Mouse (Mus musculus) colon, adult 2 months (tissue): ENCODE measurements around the gene Kcna7. TPM values are rescaled to one million over a fixed set of nuclear protein-coding genes. Genes with fewer than 3 reads are reported as not detected.

Source experiments
- polyA plus RNA-seq: library from polyadenylated mRNA; depleted of rRNA; stranded (reverse); fragments of >200 nt; gene quantifications from 2 replicates; pipeline ENCODE4 v1.2.3, GENCODE M21; 2012; rRNA removed

Gene Kcna7
- polyA plus RNA-seq = 0.08 and 0.09 TPM in 2 replicates

DNA sequence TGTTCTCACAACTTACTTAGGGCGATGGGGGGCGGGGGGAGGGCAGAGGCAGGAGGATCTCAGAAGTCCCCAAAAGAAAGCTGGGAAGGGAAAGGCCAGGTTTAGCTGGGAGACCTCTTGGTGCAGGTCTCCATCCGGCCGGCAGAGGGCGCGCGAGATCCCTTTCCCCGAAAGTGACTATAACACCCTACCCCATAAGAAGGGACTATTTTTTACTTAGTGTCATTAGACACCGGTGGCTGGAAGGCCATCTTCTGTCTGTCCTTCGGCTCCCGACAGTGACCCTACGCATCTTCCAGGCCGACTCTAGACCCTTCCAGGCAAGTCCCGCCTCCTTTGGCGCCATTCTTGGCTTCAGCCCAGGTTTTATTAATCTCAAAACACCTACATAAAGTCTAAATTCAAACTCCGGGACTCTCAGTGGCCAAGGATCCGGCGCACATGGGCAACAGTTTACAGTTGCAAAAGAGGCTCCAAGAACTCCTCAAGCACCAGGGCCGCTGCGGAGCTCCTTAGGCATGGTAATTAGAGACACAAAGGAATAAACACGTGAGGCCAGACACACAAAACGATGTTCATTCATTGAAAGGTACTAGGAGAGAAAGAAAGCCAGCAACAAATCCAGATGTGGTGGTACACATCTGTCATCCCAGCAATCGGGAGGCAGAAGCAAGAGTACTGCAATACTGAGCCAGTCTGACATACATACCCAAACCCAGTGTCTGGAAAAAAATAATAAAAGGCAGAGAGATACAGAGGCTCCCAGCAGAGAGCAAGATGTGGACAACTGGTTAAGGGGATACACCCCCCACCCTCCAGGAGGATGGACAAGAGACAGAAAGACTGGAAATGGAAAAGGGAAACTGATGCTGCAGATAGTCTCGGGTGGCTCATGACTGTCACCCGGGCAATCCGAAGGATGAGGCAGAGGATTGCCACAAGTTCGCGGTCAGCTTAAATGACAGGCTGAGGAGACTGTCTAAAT lies at the start of gene Kcna7:
TSS of gene Kcna7 (plus strand) at position 563 of the 985 bp plus-strand sequence.

DNA sequence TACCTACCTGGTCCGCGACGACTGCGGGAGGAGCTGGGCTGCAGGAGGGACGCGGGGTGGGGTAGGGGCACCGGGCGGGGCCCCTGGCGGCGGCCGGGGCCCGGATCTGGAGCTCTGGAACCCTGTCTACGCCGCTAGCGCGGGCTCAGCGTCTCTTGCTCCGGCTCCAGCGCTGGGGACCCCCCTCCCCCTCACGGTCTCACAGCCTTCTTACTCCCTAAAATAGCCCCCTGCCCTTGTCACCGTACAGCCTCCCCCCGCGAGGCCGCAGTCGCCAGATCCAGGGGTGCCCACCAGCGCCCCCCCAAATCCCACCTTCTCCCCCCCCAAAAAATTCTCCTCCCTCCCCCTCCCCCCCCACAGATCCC lies 38.8 kb upstream of the Kcna7 start, which contains the start of gene Ppfia3:
TSS of gene Ppfia3 (minus strand) at position 368 of the 368 bp plus-strand sequence.

DNA sequence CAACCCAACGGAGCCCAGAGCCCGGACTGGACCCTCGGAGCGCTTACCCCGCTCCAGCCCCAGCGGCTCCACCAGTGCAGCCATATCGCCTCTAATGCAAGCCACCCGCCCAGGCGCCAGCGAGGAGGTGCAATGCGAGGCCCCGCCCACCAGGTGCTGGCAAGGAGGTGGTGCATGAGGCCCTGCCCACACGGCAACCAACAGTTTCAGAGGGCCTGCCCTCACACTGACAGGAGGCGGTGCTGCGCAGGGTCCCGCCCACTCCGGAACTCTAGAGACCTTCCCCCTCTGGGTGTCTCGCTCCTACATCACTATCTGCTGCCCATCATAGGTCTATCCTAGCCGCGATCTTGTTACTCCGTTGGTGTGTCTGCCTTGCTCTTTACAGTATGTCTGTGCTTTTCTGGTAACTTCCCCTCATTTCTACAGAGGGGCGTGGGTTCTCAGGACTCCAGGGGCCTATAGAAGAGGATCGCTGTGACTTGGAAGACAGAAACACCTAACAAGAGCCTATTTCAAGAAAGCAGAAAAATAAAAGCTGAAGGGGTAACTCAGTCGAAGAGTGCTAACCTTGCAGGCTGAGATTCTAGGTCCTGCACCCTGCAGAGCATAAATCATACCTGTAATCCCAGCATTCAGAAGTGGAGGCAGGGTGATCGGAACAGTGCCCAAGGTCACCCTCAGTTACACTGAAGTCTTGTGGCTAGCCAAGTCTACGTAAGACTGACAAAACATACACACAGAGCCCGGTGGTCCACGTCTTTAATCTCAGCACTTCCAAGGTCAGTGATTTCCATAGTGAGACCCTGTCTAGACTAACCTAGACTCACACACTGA lies 34.8 kb upstream of the Kcna7 start, which contains the start of gene Lin7b:
TSS of gene Lin7b (minus strand) at position 109 of the 837 bp plus-strand sequence.

DNA sequence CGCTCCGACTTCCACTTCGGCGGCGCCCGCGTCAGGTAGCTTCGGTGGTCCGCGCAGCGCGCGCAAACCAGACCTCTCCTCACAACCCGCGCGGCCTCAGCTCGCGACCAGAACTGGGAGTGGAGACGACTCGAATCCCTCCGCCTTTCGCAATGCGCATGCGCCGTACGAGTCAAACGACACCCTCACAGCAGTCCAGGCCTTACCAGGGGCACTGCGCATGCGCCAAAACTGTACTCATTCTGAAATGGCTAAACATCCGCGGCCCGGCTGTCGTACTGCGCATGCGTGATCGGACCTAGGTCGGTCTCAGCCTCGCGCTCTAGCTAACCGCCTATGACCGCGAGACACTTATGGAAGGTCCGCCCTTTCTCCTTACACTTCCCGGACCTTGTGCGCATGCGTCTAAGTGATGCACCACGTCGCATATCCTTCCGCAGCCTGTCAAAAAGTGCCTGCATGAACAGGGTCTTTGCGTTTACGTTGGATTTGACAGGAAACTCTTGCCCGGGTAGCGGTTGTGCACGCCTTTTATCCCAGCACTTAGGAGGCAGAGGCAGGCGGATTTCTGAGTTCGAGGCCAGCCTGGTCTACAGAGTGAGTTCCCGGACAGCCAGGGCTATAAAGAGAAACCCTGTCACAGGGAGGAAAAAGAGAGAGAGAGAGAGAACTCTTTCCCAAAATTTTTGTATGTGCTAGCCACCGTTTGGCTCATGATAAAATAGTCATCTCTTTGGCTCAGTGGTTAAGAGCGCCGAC lies 9.7 kb upstream of the Kcna7 start, which contains the start of gene Snrnp70:
TSS of gene Snrnp70 (minus strand) at position 165 of the 759 bp plus-strand sequence.

DNA sequence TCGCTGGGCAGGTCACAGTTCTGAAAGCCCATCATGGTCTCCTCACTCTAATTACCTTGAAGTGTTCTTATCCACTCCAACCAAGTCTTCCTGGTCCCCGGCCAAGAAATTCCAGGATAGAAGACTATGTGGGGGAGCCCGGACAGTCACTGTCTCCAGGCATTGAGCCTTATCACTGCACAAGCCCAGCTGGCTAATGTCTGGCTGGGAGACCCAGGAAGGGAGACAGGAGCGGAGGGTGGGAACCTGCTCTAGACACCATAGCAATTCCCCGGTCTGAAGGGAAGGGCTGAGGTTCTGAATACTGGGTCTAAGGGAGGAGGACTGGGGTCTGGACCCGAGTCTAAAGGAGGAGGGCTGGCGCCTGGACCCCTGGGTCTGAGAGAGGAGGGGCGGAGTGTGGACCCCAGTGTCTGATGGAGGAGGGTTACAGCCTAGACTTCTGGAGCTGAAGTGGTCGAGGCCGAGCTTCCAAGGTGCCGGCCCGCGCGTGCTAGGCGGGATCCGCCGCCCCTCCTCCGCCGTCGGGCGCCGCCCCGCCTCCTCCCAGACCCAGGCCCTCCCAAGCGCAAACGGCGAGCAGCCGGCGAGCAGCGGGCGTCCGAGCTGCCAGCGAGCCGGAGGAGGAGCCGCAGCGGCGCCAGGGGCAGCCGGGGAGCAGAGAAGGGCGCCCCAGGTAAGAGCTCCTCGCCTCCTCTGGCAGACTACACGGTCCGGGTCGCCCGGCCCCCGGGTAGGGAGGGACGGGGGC lies 7.8 kb downstream of the Kcna7 start, which contains the start of gene Ntf5:
TSS of gene Ntf5 (plus strand) at position 583 of the 751 bp plus-strand sequence.

DNA sequence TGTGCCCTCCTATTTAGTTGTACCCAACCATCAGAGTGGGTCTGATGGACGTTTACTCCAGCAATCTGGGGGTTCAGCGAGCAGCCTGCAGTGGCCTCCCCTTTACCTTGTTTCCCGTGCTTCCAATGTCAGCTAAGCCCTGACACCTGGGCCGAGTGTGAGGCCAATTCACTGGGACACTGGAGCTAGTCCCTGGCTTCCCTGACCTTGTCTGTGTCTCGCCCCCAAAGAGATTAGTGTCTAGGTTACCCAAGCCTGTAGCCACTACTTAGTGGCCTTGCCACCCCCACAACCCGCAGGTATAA lies 15.1 kb downstream of the Kcna7 start, which contains the start of gene Lhb:
TSS of gene Lhb (plus strand) at position 206 of the 305 bp plus-strand sequence.

DNA sequence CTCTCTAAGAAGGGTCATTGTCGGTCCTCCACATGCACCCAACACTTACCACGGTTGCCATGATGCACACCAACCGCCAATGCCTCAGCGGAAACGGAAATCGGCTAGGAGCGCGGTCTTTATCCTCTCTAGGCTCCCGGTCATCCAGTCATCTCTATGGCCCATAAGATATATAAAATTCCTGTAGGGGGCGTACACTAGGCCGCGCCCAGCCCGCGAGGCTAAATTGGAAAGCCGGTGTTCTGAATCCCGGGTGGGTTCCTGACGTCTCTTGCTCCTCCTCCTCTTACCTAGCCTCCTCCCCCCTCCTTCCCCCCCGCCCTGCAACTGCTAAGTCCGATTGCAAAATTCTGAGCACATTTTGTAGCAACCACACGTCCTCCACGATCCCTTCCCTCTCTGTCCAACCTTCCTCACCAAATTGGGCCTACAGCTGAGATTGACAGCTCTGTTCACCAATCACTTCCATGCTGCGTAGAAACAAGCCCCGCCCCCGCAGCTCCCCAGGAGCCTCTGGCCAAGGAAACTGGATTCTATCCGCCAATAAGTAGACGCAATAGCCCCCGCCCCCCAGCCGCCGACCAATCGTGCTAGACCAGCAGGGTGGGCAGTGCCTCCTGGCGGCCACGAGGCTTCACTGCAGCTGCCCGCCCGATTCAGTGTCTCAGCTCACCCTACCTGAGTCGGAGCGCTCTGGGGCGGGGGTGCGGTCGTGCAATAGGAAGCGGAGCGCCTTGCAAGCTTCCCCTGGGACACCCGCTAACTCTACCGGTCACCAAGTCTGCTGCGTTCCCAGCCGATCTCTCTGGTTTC lies 29.0 kb downstream of the Kcna7 start, which contains the start of gene Gys1:
TSS of gene Gys1 (plus strand) at position 642 of the 813 bp plus-strand sequence.

DNA sequence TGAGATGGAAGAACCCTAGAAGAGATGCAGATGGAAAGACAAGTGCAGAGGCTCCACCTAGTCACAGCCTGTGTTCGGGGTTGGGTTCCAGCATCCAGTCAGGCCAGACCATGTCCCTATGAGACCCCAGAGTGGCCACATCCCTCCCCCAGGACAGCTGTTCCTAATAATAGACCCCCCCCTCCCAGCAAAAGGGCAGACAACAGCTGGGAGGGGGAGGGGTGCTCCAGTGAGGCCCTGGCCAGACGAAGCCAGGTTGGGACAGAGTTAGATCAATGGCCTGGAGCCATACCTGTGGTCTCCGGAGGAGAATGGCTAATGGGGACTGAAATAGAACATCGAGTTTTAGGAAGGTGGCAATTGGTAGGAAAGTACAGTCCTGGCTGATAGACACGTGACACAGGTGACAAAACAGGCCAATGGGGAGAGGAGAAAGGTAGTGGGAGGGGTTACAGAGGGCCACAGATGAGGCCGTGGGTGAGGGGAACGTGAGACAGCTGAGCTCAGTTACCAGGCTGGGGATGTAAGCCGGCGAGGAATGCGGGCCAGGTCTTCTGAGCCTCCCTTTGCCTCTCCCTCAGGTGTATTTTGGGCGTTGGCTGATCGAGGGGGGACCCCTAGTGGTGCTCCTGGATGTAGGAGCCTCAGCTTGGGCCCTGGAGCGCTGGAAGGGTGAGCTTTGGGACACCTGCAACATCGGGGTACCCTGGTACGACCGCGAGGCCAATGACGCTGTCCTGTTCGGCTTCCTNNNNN lies 32.2 kb downstream of the Kcna7 start, which contains the start of gene Ruvbl2:
TSS of gene Ruvbl2 (minus strand) at position 576 of the 756 bp plus-strand sequence.

Other genes starting within 250 kb of the Kcna7 start
- gene Slc17a7, start 241.7 kb upstream of the Kcna7 start, polyA plus RNA-seq = 0.09 and 0.20 TPM in 2 replicates
- not detected in 2 replicates for gene Gfy, start 226.1 kb upstream of the Kcna7 start, polyA plus RNA-seq
- not detected in 2 replicates for gene Pth2, start 224.7 kb upstream of the Kcna7 start, polyA plus RNA-seq
- gene Ccdc155, start 200.8 kb upstream of the Kcna7 start, polyA plus RNA-seq = 0.05 TPM in 1 of 2 replicates, not detected in the other
- 1.3 and 2.3 TPM in 2 replicates for gene Dkkl1, start 193.5 kb upstream of the Kcna7 start, polyA plus RNA-seq
- gene Tead2, start 189.9 kb upstream of the Kcna7 start, polyA plus RNA-seq = 10.7 and 13.9 TPM in 2 replicates
- gene Cd37, start 166.5 kb upstream of the Kcna7 start, polyA plus RNA-seq = 34.3 and 38.4 TPM in 2 replicates
- not detected in 2 replicates for gene Slc6a16, start 164.6 kb upstream of the Kcna7 start, polyA plus RNA-seq
- gene Slc6a21, start 128.1 kb upstream of the Kcna7 start, polyA plus RNA-seq = not detected in 2 replicates
- gene Trpm4, start 71.9 kb upstream of the Kcna7 start, polyA plus RNA-seq = 204 and 260 TPM in 2 replicates
- 0.21 and 0.75 TPM in 2 replicates for gene Hrc, start 70.4 kb upstream of the Kcna7 start, polyA plus RNA-seq
- 103 and 110 TPM in 2 replicates for gene Ppfia3, start 38.6 kb upstream of the Kcna7 start, polyA plus RNA-seq
- 4.7 and 8.2 TPM in 2 replicates for gene Lin7b, start 35.1 kb upstream of the Kcna7 start, polyA plus RNA-seq
- 207 and 209 TPM in 2 replicates for gene Snrnp70, start 9.9 kb upstream of the Kcna7 start, polyA plus RNA-seq
- gene Ntf5, start 8.0 kb downstream of the Kcna7 start, polyA plus RNA-seq = 0.21 and 0.22 TPM in 2 replicates
- gene Lhb, start 15.2 kb downstream of the Kcna7 start, polyA plus RNA-seq = not detected in 2 replicates
- gene Gys1, start 29.2 kb downstream of the Kcna7 start, polyA plus RNA-seq = 33.2 and 35.8 TPM in 2 replicates
- gene Ruvbl2, start 32.4 kb downstream of the Kcna7 start, polyA plus RNA-seq = 65.6 and 70.4 TPM in 2 replicates
- gene Ftl1, start 54.2 kb downstream of the Kcna7 start, polyA plus RNA-seq = 2,990 and 3,309 TPM in 2 replicates
- 109 and 142 TPM in 2 replicates for gene Bax, start 61.2 kb downstream of the Kcna7 start, polyA plus RNA-seq
- gene Tulp2, start 76.2 kb downstream of the Kcna7 start, polyA plus RNA-seq = 0.12 and 0.19 TPM in 2 replicates
- 0.57 TPM in 1 of 2 replicates, not detected in the other for gene Gm45808, start 81.2 kb downstream of the Kcna7 start, polyA plus RNA-seq
- gene Dhdh, start 83.2 kb downstream of the Kcna7 start, polyA plus RNA-seq = 0.93 and 0.98 TPM in 2 replicates
- gene Nucb1, start 104.8 kb downstream of the Kcna7 start, polyA plus RNA-seq = 833 and 896 TPM in 2 replicates
- 27.9 and 31.0 TPM in 2 replicates for gene Ppp1r15a, start 120.6 kb downstream of the Kcna7 start, polyA plus RNA-seq
- 9.0 and 9.3 TPM in 2 replicates for gene Plekha4, start 120.7 kb downstream of the Kcna7 start, polyA plus RNA-seq
- 4.5 and 7.4 TPM in 2 replicates for gene Hsd17b14, start 149.2 kb downstream of the Kcna7 start, polyA plus RNA-seq
- gene Bcat2, start 164.5 kb downstream of the Kcna7 start, polyA plus RNA-seq = 55.8 and 58.0 TPM in 2 replicates
- 0.16 and 0.57 TPM in 2 replicates for gene Fgf21, start 209.8 kb downstream of the Kcna7 start, polyA plus RNA-seq
- gene Fut1, start 211.6 kb downstream of the Kcna7 start, polyA plus RNA-seq = 1.8 and 2.4 TPM in 2 replicates
- gene Izumo1, start 216.2 kb downstream of the Kcna7 start, polyA plus RNA-seq = 0.23 and 0.32 TPM in 2 replicates
- 8.1 and 12.7 TPM in 2 replicates for gene Rasip1, start 221.8 kb downstream of the Kcna7 start, polyA plus RNA-seq
- gene Mamstr, start 234.3 kb downstream of the Kcna7 start, polyA plus RNA-seq = 1.3 and 2.5 TPM in 2 replicates